Mouse (Mus musculus) fibroblast of lung, adult 2 months (primary cell): ENCODE results near the gene Fat1.

Source experiments
- DNase-seq: peaks from one replicate; pipeline ENCODE4 v3.0.0-alpha.2; 2011; ENCODE audit warnings: low read depth

Fat1 gene

DNA sequence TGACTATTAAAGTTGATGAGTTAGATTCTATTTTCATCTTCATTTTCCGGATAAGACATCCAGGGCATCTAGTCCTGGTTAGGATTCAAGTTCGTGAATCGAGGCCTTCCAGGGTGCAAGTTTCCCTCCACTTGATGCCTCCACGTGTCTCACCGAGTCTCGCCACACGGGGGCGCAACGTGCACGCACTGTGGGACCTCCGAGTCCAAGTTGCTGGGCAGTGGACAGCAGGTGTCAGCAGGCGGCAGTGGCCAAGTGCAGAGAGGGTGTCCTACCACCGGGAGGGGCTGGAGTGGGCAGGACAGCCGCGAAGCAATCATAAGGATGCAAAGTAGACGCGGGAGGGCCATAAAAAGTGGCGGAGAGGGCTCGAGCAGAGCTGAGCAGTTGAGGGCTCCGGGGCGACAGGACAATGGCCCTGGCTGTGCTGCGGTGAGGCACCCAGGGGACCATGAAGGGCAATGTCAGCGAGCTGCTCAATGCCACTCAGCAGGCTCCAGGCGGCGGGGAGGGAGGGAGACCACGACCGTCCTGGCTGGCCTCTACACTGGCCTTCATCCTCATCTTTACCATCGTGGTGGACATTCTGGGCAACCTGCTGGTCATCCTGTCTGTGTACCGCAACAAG, 133.6 kb downstream of the Fat1 start, which contains the start of gene Mtnr1a:
Mtnr1a (plus strand) TSS at position 379 of the 628 bp plus-strand sequence.
- DNase-seq: peak; percentile 43

DNA sequence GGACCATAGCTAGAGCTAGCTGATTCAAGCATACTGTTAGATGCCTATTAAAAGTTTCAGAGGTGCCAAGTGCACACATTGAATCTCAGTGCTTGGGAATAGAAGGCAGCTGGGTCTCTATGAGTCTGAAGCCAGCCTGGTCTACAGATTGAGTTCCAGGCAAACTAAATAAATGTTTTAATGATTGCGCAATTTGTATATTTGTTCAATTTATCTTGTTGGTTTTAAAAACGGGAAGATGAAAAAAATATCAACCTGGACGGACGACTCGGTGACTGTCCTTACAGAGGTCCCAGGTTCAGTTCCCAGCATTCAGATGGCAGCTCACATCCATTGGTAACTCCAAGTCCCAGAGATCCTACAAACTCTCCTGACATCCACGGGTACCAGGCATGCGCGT, 135.7 kb downstream of the Fat1 start:
- DNase-seq: no peak

GRCm38 (mm10) chr8:45080850-45081249, 145.6 kb downstream of the Fat1 start:
- DNase-seq: no peak

DNA sequence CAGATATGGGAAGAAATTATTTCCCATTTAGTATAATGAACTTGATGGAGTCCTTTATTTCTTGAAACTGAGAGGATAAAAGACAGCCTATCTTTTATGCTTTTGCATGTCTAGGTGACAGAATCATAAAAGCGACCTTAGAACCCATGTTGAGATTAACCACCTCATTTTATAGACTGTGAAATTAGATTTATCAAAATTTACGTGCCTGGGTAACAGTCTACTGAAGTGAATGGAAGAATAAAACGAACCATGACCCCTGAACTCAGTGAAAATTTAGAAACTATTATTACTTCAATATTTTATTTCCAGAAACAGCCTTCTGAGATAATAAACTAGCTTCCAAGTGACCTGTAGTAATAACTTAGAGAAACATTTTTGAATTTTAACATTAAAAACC, 158.4 kb downstream of the Fat1 start:
- DNase-seq: no peak
